Mouse (Mus musculus): ENCODE measurements around the gene Gmpr.

DNA sequence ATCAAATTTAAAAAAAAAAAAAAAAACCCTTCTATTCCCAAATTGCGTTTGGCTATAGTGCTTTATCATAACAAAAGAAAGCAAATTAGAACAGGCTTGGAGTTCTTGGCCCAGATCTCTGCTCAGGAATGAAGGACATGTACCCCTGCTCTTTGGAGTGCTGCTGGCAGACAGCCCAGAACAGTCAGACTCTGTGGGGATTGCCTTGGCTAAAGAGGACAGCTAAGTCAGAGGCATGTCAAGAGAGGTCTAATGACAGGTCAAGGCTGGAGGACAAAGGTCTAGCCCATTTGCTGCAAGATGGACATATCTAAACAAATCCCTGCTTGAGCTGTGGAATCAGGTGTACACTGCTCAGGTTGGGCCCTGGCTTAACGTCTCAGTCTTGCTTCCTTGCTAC lies 20.6 kb upstream of the Gmpr start:
- TF ChIP-seq CTCF (IDR thresholded peaks at IDR 0.05; ENCODE audit: low read depth): no peak
- no peak for TF ChIP-seq EP300 (IDR thresholded peaks at IDR 0.05; ENCODE audit: low read depth)

Measured in heart, postnatal 0 days (tissue).